Comparison of ENCODE assay signal across 16 mouse cellular contexts in genomic region chr13:100547269-100547668, GRCm38 (mm10).
"Had no signal": no experiment of that assay in that cellular context is flagged by ENCODE, and none has a peak within 500 bp of the region (broad histone marks: within the 10 kb centered on the region; RNA-seq: fewer than 3 reads in every experiment).

No protein-coding gene starts in this region.

- H3K27ac ChIP-seq: intestine, embryonic 15.5 days; liver, embryonic 13.5 days; midbrain, embryonic 10.5 days; midbrain, embryonic 13.5 days; neural tube, embryonic 13.5 days had no signal

- ATAC-seq: hindbrain, embryonic 16.5 days; intestine, embryonic 15.5 days; midbrain, embryonic 13.5 days; midbrain, embryonic 16.5 days had no signal

- H3K4me2 ChIP-seq: intestine, embryonic 15.5 days; liver, embryonic 13.5 days; midbrain, embryonic 13.5 days; neural tube, embryonic 13.5 days had no signal

- DNase-seq: layer of hippocampus, adult 9-11 months; liver, embryonic 13.5 days; lung, adult 2 months; lung, postnatal 36 days; retina, postnatal 1 day; right cerebral cortex, postnatal 25 days; spleen, adult 18-20 months; thymus, postnatal 25 days had no signal

- H3K9ac ChIP-seq: intestine, embryonic 15.5 days; liver, embryonic 13.5 days; midbrain, embryonic 13.5 days; neural tube, embryonic 13.5 days had no signal

- H3K36me3 ChIP-seq: intestine, embryonic 15.5 days; liver, embryonic 13.5 days; midbrain, embryonic 10.5 days; midbrain, embryonic 13.5 days; neural tube, embryonic 13.5 days had no signal

- H3K4me3 ChIP-seq: intestine, embryonic 15.5 days; liver, embryonic 13.5 days; megakaryocyte, embryonic 14.5 days; midbrain, embryonic 10.5 days; midbrain, embryonic 13.5 days; myocyte; neural tube, embryonic 13.5 days had no signal

- H3K9me3 ChIP-seq: intestine, embryonic 15.5 days; liver, embryonic 13.5 days; midbrain, embryonic 10.5 days; midbrain, embryonic 13.5 days; neural tube, embryonic 13.5 days had no signal
